Mouse (Mus musculus) hindbrain, postnatal 0 days (tissue): ENCODE measurements around the gene Klc1. TPM values are rescaled to one million over a fixed set of nuclear protein-coding genes. Genes with fewer than 3 reads are reported as not detected.

Experiments used
- ATAC-seq: fragments of 200-750 bp; cut with Nextera tagmentation; 2 replicates; pipeline ENCODE4 v1.8.0; 2017; ENCODE audit warnings: mild to moderate bottlenecking, moderate TSS enrichment, moderate library complexity
- DNase-seq: peaks from one replicate; pipeline ENCODE4 v3.0.0-alpha.2; 2015; ENCODE audit warnings: low spot score
- H3K27ac ChIP-seq: fragments of 300-500 bp; sonication (generic); 2 replicates; pipeline ENCODE4 v1.5.1; 2014; ENCODE audit warnings: mild to moderate bottlenecking
- H3K27me3 ChIP-seq: fragments of 300-500 bp; sonication (generic); 2 replicates; pipeline ENCODE4 v1.6.1; 2014; ENCODE audit warnings: low read length, mixed read lengths; ENCODE audit not compliant: insufficient read depth
- H3K36me3 ChIP-seq: fragments of 300-500 bp; sonication (generic); 2 replicates; pipeline ENCODE4 v1.6.1; 2014; ENCODE audit warnings: low read length, mixed read lengths; ENCODE audit not compliant: insufficient read depth
- H3K4me1 ChIP-seq: fragments of 300-500 bp; sonication (generic); 2 replicates; pipeline ENCODE4 v1.6.1; 2014; ENCODE audit warnings: antibody characterized with exemption, low read length, mixed read lengths; ENCODE audit not compliant: insufficient read depth
- H3K4me2 ChIP-seq: fragments of 300-500 bp; sonication (generic); 2 replicates; pipeline ENCODE4 v1.6.1; 2014; ENCODE audit warnings: low read depth, mild to moderate bottlenecking, low read length, moderate library complexity, mixed read lengths
- H3K4me3 ChIP-seq: fragments of 300-500 bp; sonication (generic); 2 replicates; pipeline ENCODE4 v1.5.1; 2014; ENCODE audit warnings: low read length
- H3K9ac ChIP-seq: fragments of 300-500 bp; sonication (generic); replicated peaks from 2 replicates; pipeline ENCODE4 v1.6.1; 2014; ENCODE audit warnings: mild to moderate bottlenecking, low read length, moderate library complexity, mixed read lengths
- H3K9me3 ChIP-seq: fragments of 300-500 bp; sonication (generic); 2 replicates; pipeline ENCODE4 v1.6.1; 2016; ENCODE audit warnings: low read length, mixed read lengths
- CTCF ChIP-seq: IDR thresholded peaks from 2 replicates; pipeline ENCODE4 v1.5.1; 2016; ENCODE audit warnings: antibody characterized with exemption, control low read depth, low read depth
- WGBS: fragments of 180-500 bp; shearing (Covaris S2); extraction: QIAGEN DNeasy Blood & Tissue Kit; methylation state at CpG from one replicate; pipeline ENCODE4 v1.1.7; 2014; 5-methylcytosine and 5-hydroxymethylcytosine counted together
- polyA plus RNA-seq: library from polyadenylated mRNA; unstranded; fragments of >200 nt; fragmentation: Nextera tagmentation; extraction: Ambion mirVana; gene quantifications from 2 replicates; pipeline ENCODE4 v1.2.1, GENCODE M21; 2015
- total RNA-seq: library from RNA; depleted of rRNA; stranded (reverse); fragments of >200 nt; gene quantifications from 2 replicates; pipeline ENCODE4 v1.2.3, GENCODE M21; 2014

The Klc1 gene
- total and polyA plus RNA-seq, 2 experiments from 2014 or later = 421 to 600 TPM

DNA sequence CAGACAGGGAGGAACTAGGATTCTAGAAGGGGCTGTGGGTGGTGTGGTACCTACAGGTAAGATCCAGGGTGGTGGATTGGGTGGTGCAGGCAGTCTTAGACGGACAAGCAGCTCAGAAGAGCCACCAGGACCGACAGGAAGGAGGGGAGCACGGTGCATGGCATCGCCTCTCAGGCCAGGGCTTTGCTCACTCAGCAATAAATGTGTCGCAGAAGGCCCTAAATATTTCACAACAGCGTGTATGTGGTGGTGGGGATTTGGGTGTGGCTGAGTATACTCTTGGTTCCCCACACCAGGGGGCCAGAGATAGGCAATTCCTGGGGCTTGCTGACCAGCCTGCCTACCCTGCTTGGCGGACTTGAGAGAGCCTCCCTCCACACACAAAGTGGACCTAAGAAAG lies 62.1 kb downstream of the Klc1 start:
- no peaks in the 10 kb centered on the region for H3K27me3 ChIP-seq
- no peak for ATAC-seq

GRCm38 (mm10) chr12:111821931-111822330 lies 63.3 kb downstream of the Klc1 start:
- DNase-seq (no peak), ATAC-seq (no peak)
- no peaks in the 10 kb centered on the region for H3K9me3 ChIP-seq
- 50% methylated on average over 4 of the region's 4 CpGs for WGBS
- peaks cover 25% of the 10 kb centered on the region for H3K36me3 ChIP-seq
- no peak for TF ChIP-seq CTCF
- no peak overlapping the region for H3K4me3 ChIP-seq
- H3K4me1 ChIP-seq = no peaks in the 10 kb centered on the region
- H3K9ac ChIP-seq = no peak overlapping the region
- no peaks in the 10 kb centered on the region for H3K27me3 ChIP-seq
- no peak overlapping the region for H3K4me2 ChIP-seq
- H3K27ac ChIP-seq = 0 out of 2 replicates have a peak overlapping the region, but pooled peaks have one; percentile 26

More for the DNA sequence above, 62.1 kb downstream of the Klc1 start:
- TF ChIP-seq CTCF = no peak
- Histone ChIP-seq H3K4me3 (no peak overlapping the region), H3K27ac (no peak overlapping the region), H3K9ac (no peak overlapping the region), H3K4me1 (no peaks in the 10 kb centered on the region), H3K9me3 (no peaks in the 10 kb centered on the region), H3K4me2 (no peak overlapping the region), H3K36me3 (peaks cover 16% of the 10 kb centered on the region)
- WGBS = 94% methylated on average over 7 of the region's 7 CpGs
- no peak for DNase-seq

DNA sequence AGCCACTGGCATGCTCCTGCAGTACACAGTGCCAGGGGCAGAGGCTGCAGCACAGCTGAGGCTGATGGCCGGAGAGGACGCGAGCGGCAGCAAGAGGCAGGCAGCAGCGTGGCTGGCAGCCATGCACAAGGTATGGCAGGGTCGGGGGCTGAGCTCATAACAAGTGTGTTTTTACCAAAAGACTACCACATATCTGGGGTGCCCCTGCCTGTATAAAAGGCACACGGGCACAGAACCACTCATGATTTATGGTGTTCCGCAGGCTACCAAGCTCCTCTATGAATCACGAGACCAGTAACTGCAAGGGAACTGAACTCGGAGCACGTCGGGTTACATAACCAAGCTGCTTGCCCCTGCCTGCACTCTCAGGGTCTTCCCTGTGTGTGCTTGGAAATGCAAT lies 68.9 kb downstream of the Klc1 start:
- DNase-seq = no peak
- Histone ChIP-seq H3K27ac (no peak overlapping the region), H3K36me3 (peaks cover 69% of the 10 kb centered on the region), H3K9me3 (no peaks in the 10 kb centered on the region), H3K4me3 (no peak overlapping the region), H3K4me2 (no peak overlapping the region), H3K9ac (no peak overlapping the region), H3K27me3 (no peaks in the 10 kb centered on the region), H3K4me1 (no peaks in the 10 kb centered on the region)
- ATAC-seq = no peak
- 92% methylated on average over 12 of the region's 12 CpGs for WGBS
- TF ChIP-seq CTCF = no peak

DNA sequence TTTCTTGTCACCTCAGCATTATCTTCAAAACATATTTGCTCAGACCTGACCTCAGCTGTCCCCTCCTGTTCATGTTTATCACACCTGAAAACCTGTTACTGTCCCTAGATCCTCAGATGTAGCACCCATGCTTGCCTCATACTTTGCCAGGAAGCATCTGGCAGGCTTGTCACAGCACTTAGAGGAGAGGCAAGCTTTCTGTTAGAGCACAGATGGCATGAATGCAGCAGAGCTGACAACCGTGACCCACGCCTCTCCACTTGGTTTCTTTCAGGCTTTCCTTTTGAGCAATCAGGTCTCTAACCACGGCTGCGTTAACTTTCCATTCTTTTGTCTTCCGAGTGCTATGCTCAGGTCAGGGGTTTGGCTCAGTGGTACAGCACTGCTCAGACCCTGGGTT lies 70.8 kb downstream of the Klc1 start:
- H3K4me2 ChIP-seq = no peak overlapping the region
- H3K27me3 ChIP-seq = no peaks in the 10 kb centered on the region
- WGBS = 31% methylated on average over 5 of the region's 5 CpGs
- H3K4me3 ChIP-seq = no peak overlapping the region
- DNase-seq (peak; percentile 26), ATAC-seq (peak; percentile 35; the same call in 1 of the 2 replicates)
- TF ChIP-seq CTCF = no peak
- H3K36me3 ChIP-seq = peaks cover 81% of the 10 kb centered on the region
- peak overlapping the region; percentile 26; the same call in 1 of the 2 replicates for H3K27ac ChIP-seq
- no peak overlapping the region for H3K9ac ChIP-seq
- no peaks in the 10 kb centered on the region for H3K9me3 ChIP-seq
- H3K4me1 ChIP-seq = no peaks in the 10 kb centered on the region

GRCm38 (mm10) chr12:111829954-111830353 lies 71.3 kb downstream of the Klc1 start:
- Histone ChIP-seq H3K27me3 (no peaks in the 10 kb centered on the region), H3K9ac (no peak overlapping the region), H3K4me3 (no peak overlapping the region), H3K27ac (no peak overlapping the region; the same call in 1 of the 2 replicates), H3K4me1 (no peaks in the 10 kb centered on the region), H3K4me2 (no peak overlapping the region), H3K36me3 (peaks cover 83% of the 10 kb centered on the region), H3K9me3 (no peaks in the 10 kb centered on the region)
- peak; percentile 39 for DNase-seq
- no peak for TF ChIP-seq CTCF
- peak; percentile 36 for ATAC-seq
- 55% methylated on average over 9 of the region's 9 CpGs for WGBS

GRCm38 (mm10) chr12:111830375-111830774 lies 71.7 kb downstream of the Klc1 start:
- Histone ChIP-seq H3K9ac (no peak overlapping the region), H3K4me1 (no peaks in the 10 kb centered on the region), H3K36me3 (peaks cover 83% of the 10 kb centered on the region), H3K27ac (no peak overlapping the region), H3K27me3 (no peaks in the 10 kb centered on the region), H3K9me3 (no peaks in the 10 kb centered on the region), H3K4me3 (no peak overlapping the region), H3K4me2 (no peak overlapping the region)
- DNase-seq (no peak), ATAC-seq (no peak)
- no peak for TF ChIP-seq CTCF
- 74% methylated on average over 10 of the region's 10 CpGs for WGBS

- no peak overlapping the region for H3K9ac ChIP-seq
- H3K36me3 ChIP-seq = peaks cover 74% of the 10 kb centered on the region
- no peaks in the 10 kb centered on the region for H3K27me3 ChIP-seq
- TF ChIP-seq CTCF = no peak
- no peak overlapping the region for H3K27ac ChIP-seq
- no peak for ATAC-seq
- no peaks in the 10 kb centered on the region for H3K4me1 ChIP-seq
- H3K4me2 ChIP-seq = no peak overlapping the region
- 71% methylated on average over 5 of the region's 5 CpGs for WGBS
- no peaks in the 10 kb centered on the region for H3K9me3 ChIP-seq
- H3K4me3 ChIP-seq = no peak overlapping the region
- no peak for DNase-seq
These were observed 74.0 kb downstream of the Klc1 start for GRCm38 (mm10) chr12:111832643-111833042.
